Mouse (Mus musculus) testis, postnatal 14 days (tissue): Measurements from ENCODE around the gene Hpn.

Source experiments
- DNase-seq: peaks from one replicate; pipeline ENCODE4 v3.0.0; 2021; ENCODE audit warnings: low spot score

The Hpn gene

GRCm38 (mm10) chr7:31080611-31081010, 34.5 kb downstream of the Hpn start:
- DNase-seq: no peak

DNA sequence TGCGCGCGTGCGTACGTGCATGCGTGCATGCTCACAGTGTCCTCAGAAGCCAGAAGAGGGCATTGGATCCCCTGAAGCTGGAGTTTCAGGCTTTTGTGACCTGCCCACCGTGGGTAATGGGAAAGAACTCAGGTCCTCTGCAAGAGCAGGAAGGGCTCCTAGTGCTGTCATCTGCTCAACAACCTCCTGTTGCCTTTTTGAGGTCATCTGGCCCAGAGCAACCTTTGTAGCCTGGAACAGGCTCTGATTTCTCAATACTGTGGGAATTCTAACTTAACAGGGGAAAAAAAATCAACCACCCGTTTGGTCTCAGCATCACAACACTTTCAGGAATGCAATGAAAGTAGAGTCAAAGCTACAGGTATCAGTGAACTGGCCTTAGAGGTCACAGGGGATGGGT, 35.4 kb downstream of the Hpn start:
- DNase-seq: no peak

DNA sequence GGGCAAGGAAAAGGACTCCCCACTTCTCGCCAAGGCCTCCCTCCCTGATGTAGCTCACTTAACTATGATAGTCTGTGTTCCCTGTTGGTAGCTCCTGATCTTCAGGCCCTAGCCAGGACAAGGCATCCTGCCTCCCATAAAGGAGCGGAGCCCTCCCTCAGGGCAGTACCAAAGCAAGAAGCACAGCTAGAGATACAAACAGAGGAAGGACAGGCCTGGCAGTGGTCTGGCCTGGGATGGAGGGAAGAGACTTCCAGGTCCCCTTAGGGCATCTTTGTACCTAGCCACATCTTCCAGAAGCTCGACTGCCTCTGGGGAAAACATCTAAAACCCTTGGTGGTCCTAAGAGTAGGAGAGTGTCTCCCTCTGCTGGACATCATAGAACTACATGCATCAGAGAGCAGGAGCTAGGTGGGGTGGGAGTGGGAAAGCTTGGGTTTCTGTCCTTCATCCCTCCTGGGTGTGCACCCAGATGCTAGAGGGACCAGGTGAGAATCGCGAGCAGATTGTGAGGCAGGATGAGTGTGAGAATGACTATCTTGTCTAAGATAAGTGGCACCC, 37.1 kb downstream of the Hpn start:
- no peak for DNase-seq

- no peak for DNase-seq
These were observed 37.6 kb downstream of the Hpn start for GRCm38 (mm10) chr7:31077470-31077869.

DNA sequence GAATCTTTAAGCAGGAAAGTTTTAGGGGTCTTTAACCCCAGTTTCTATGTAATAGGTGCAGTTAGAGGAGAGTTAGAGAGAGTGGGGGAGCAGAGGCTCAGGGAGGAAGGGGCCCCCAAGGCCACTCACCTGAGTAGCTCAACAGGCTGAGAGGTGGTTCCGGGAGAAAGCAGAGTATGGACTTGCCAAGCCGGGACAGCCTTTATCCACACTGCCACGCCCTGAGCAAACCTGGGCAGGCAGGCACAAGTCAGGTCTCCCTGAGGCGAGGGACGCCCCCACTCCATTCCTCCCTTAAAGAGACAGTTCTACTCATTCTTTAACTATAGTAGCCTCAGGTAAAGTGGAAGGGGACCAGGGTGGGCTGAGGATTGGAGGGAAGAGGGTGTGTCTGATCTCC, 38.6 kb downstream of the Hpn start, which contains the start of gene Fxyd3:
Gene Fxyd3, minus strand, starts transcription at position 213 of the 400 bp plus-strand sequence.
- DNase-seq: no peak

DNA sequence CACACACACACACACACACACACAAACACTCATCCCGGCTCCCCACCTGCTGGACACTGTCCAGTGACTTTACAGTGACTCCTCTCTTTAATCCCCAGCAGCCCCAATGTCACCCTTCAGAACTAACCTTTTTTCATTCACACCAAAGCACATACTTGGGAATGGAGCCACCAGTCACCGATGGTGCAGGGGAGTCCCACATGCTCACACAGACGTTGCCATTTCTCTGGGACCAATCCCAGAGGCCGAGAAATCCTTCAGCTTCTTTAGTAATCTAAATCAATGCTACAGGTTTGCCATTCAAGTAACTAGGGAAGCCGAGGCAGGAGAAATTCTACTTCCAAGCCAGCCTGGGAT, 40.4 kb downstream of the Hpn start:
- no peak for DNase-seq

- DNase-seq: no peak
These were observed 40.9 kb downstream of the Hpn start for GRCm38 (mm10) chr7:31074061-31074712.

DNA sequence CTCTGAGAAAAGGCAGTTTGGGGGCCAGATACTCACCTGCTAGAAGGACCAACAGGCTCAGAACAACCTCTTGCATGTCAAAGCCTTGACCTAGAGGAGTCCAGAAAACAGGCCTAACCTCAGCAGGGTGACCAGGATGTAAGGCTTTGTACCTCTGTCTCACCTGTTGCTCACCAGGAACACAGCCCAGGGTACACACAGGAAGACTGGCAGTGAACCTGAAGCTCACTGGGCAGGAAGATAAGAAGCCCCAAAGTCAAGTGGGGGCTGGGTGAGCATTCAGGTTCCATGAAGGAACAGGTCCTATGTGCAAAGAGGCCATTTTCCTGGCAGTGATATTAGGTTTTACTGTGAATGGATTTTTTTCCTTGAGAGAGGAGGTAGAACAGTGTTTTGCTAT, 41.5 kb downstream of the Hpn start:
- no peak for DNase-seq

- DNase-seq: peak; percentile 69
These were observed 42.8 kb downstream of the Hpn start for GRCm38 (mm10) chr7:31072326-31072725.

- DNase-seq: no peak
These were observed 44.8 kb downstream of the Hpn start for GRCm38 (mm10) chr7:31070324-31070723.

DNA sequence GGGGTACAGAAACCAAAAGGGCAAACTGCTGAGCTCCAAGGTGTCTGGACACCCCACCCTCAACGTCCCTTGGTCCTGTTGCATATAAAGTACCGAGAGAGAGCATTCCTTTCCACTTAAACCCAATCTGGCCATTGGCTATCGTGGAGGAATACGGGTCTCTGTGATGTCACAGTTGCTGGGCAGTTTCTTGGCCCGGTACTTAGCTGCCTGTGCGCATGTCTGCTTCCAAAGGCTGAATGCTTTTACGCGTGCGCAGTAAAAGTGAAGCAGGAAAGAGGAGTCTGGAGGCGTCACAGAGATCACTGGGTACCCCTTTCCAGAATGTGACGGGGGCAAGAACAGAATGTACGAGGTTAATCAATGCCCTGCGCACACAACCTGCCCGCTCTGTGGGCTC, 45.6 kb downstream of the Hpn start:
- no peak for DNase-seq

DNA sequence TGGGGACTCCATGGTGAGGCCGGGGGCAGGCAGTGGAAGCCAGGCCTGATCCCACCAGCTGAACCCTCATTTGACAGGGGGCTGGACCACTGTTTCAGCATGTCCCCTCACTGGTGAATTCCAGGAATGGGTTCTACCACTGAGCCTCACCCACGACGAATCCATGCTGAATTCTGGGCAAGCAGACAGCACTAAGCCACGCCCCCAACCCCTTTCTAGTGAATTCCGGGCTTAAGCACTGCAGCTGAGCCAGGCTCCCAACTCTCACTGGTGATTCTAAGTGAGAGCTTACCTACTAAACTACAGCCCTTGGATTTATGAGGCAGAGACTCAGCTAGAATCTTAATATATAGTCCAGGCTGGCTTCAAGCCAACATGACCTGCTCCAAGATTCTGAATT, 47.3 kb downstream of the Hpn start:
- no peak for DNase-seq

DNA sequence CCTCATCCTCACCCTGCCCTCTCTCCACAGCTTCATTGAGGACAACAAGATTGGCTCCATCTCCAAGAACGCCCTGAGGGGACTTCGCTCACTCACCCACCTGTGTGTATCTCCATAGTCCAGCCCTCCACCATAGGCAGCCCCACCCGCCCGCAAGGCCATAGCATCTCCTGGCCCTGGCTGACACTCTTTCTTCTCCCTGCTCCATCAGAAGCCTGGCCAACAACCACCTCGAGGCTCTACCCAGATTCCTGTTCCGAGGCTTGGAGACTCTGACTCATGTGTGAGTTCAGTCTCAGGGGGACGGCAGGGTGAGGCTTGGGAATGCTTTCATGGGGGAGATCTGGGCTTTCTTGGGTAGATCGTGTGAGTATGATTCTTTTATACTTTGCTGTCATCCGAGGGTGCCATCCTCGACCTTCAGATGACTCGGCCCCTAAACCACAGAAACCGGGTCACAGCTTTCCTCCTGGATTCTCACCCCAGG, 52.0 kb downstream of the Hpn start:
- DNase-seq: no peak

GRCm38 (mm10) chr7:31060621-31061010, 54.5 kb downstream of the Hpn start:
- DNase-seq: no peak

GRCm38 (mm10) chr7:31059919-31060620, 55.0 kb downstream of the Hpn start:
- no peak for DNase-seq

GRCm38 (mm10) chr7:31059108-31059507, 56.0 kb downstream of the Hpn start, which contains the start of gene Lgi4:
TSS of gene Lgi4 (plus strand) at chr7:31059342.
- peak; percentile 79 for DNase-seq

- no peak for DNase-seq
These were observed 56.9 kb downstream of the Hpn start for GRCm38 (mm10) chr7:31058211-31058610.

DNA sequence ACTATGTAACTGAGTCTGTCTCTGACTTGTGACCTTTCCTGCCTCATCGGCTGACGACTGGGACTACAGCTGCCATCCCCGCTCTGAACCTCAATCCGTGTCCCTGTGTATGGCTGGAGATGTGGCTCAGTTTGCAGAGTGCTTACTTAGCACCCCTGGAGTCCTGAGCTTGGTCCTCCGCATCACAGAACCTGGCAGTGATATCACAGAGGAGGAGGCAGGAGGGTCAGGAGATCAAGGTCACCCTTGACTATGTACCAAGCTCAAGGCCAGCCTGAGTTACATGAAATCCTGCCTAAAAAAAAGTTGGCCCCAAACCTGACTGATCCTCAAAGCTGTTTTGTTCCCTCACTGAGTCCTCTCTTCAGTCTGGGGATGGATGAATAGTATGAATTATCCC, 57.4 kb downstream of the Hpn start:
- DNase-seq: peak; percentile 42

DNA sequence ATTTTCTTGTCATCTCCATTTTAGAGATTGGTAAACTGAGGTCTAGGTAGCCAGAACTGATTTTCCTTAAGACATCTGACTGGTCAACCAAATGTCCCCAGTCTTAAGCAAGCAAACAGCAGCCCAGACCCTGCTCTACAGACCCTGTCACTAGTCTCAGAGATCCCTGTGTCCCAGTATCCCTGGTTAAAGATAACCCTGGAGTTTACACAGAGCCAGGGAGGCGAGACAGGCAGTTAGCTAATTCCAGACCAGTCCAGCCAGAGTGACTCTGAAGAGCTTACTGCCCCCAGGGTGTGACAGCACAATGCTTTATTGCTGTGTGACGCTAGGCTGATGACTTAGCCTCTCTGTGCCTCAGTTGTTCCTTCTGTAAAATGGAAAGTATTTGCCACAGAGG, 58.0 kb downstream of the Hpn start, which contains the start of gene Fxyd1:
Gene Fxyd1, minus strand, starts transcription at position 129 of the 400 bp plus-strand sequence.
- no peak for DNase-seq

GRCm38 (mm10) chr7:31056448-31056847, 58.6 kb downstream of the Hpn start:
- DNase-seq: no peak

GRCm38 (mm10) chr7:31055883-31056282, 59.2 kb downstream of the Hpn start:
- peak; percentile 44 for DNase-seq

DNA sequence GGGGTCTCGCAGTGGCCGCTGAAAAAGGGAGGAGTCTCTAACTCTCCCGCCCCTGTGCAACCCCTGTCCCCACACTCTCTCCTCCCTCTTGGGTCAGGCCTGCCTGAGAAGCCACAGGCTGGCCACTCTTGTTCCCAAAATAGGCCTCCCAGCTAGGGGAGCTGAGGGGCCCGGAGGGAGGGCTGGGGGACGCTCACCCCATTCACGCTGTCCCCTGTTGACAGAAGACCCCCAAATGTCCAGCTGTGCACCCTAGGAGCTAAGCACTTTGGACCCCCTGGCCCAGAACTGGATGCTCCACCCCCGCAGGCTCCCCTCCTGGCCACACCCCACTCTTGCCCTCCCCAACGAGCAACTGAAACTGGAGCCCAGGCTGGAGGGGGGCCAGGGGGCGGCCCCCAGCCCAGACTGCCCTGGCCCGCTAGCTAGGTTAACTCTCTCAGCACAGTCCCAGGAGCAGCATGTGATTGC, 59.7 kb downstream of the Hpn start:
- peak; percentile 81 for DNase-seq

DNA sequence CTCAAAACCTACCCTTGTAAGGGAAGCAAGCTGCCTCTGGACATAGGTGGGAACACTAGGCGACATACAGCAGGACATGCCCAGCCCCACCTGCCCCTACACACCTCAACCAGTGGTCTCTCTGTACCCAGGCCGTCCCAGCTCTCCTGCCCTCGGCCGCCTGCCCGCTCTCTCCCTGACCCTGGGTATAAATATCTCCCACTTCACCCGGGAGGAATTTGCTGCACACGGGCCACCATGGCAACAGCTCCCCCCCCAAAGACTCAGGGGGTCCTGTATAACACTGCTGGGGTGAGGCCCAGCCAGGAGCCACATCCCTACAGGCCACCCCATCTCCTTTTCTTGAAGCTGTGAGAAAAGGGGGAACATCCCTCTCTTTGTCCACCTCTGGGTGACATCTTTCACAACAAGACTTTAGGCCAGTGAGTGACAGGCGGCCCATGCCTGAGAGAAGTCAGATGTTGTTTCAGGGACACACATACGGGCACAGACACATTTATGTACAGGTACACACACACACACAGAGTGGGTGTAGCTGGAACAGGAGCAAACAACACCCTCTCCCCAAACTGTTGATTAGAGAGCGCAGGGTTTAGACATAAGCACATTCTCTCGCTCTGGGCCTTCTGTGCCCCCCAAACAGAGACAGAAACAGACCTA, 60.3 kb downstream of the Hpn start:
- no peak for DNase-seq
